Mouse (Mus musculus) stomach, postnatal 0 days (tissue): Measurements from ENCODE around the gene Nos3.

Experiments
- CTCF ChIP-seq: IDR thresholded peaks from 2 replicates; pipeline ENCODE4 v1.5.1; 2016; ENCODE audit warnings: antibody characterized with exemption, low read depth, mild to moderate bottlenecking, moderate library complexity
- EP300 ChIP-seq: optimal IDR thresholded peaks from 2 replicates; pipeline ENCODE3; 2016; ENCODE audit warnings: antibody characterized with exemption

DNA sequence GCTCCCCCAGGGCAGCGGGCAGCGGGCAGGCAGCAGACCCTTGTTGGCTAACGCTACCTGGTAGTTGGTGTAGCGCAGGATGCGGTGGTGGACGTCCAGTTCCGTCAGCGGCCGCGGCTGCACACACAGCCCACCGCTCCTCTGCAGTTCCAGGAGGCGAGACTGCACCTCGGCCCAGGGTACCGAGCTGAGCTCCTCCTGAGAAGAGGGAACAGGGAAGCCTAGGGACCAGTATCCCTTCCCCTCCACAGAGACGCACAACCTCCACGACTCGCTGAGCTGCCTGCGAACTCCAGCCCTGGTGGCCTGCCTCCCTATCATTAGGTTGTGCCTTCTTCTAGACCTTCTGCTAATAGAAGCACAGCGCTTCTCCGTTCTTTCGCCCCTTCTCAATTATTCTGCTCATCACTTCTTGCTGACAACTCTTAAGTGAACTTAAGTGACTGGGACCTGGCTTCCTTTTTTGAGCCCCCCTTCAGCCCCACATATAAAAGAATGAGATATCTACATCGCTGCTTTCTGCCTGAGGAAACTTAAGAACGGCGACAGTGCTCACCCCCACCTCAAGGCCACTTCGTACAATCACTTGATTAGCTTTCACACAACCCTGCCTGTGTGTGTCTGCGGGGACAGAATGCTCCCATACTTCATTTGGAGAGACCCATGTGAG lies 23.8 kb downstream of the Nos3 start:
- TF ChIP-seq CTCF (no peak), EP300 (no peak)
